Mouse (Mus musculus) macrophage (primary cell): ENCODE data around the gene Myo1f. TPM values are rescaled to one million over a fixed set of nuclear protein-coding genes. Genes with fewer than 3 reads are reported as not detected.

Experiments used
- H3K27ac ChIP-seq: fragments of 350-480 bp; formaldehyde crosslinking; 2 replicates; pipeline ENCODE4 v1.9.0; 2021
- H3K36me3 ChIP-seq: fragments of 350-480 bp; formaldehyde crosslinking; 2 replicates; pipeline ENCODE4 v1.9.0; 2021; ENCODE audit errors: inconsistent target
- H3K4me3 ChIP-seq: fragments of 350-480 bp; formaldehyde crosslinking; 2 replicates; pipeline ENCODE4 v1.9.0; 2021; ENCODE audit errors: inconsistent target
- H3K79me2 ChIP-seq: fragments of 350-480 bp; formaldehyde crosslinking; 2 replicates; pipeline ENCODE4 v1.9.0; 2021; ENCODE audit errors: inconsistent target
- WGBS: methylation state at CpG from one replicate; pipeline ENCODE4 v1.1.7; 2026; ENCODE audit warnings: inconsistent platforms; ENCODE audit not compliant: missing documents; 5-methylcytosine and 5-hydroxymethylcytosine counted together
- polyA plus RNA-seq: library from polyadenylated mRNA; stranded (reverse); fragments of 250-400 nt; gene quantifications from 3 replicates; pipeline ENCODE4 v1.2.4, GENCODE M21; 2018; ENCODE audit warnings: inconsistent platforms

Myo1f gene
- polyA plus RNA-seq, 1 experiment from 2014 or later, result 298 TPM

DNA sequence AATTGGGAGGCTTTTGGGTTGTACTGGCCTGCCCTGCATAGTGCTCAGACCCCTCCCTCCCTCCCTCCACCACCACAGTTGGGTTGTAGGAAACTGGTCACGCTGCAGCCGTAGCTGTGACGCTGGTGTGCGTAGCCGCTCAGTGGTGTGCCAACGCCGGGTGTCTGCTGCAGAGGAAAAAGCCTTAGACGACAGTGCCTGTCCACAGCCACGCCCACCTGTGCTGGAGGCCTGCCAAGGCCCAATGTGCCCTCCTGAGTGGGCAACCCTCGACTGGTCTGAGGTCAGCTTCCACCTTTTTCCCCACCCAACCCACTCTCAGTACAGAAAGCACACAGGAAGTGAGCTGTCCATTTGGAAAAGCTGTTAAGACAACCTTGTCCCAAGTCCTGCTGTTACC lies 5.1 kb upstream of the Myo1f start:
- Histone ChIP-seq H3K27ac (no peak overlapping the region), H3K79me2 (peaks cover 8% of the 10 kb centered on the region; the same call in 1 of the 2 replicates), H3K36me3 (peaks cover 23% of the 10 kb centered on the region; the same call in 1 of the 2 replicates), H3K4me3 (no peak overlapping the region)
- WGBS, result 57% methylated on average over 8 of the region's 10 CpGs

DNA sequence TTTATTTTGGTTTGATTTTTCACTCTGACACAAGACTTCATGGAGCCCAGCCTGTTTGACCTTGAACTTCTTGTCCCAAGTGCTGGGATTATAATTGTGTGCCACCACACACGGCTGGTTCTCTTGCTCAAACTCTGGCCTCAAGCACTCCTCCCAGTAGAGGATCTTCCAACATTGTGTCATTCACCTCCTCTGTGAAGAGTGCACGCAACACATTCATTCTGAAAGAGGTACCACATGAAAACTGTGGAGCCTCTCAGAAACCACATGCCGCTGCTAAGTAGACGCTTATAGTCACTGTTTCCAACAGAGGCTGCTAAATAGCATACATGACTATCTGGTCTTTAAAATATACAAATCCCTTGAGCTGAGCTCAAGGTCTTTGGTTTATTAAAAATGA lies 3.4 kb upstream of the Myo1f start:
- Histone ChIP-seq H3K4me3 (no peak overlapping the region), H3K27ac (no peak overlapping the region), H3K36me3 (peaks cover 22% of the 10 kb centered on the region; the same call in 1 of the 2 replicates), H3K79me2 (peaks cover 24% of the 10 kb centered on the region)
- WGBS, result 77% methylated on average over 4 of the region's 4 CpGs

DNA sequence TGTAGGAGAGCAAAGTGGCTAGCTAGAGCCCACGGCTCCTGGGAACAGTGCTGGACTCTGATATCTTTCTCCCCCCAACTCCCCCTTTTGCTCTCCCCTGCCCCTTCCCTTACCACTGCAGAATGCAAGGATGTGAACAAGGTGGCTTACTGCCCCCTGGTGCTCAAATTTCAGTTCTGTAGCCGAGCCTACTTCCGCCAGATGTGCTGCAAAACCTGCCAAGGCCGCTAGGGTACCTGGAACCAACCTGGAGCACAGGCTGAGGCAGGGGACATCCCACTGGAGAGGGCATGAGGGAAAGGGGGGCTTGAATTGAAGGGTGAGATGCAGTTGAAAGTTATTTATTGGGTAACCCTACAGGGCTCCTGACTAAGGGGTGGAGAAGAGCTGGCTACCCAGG lies 2.5 kb upstream of the Myo1f start:
- H3K79me2 ChIP-seq, result peaks cover 33% of the 10 kb centered on the region
- peaks cover 22% of the 10 kb centered on the region; the same call in 1 of the 2 replicates for H3K36me3 ChIP-seq
- WGBS, result 64% methylated on average over 4 of the region's 4 CpGs
- H3K27ac ChIP-seq, result no peak overlapping the region
- H3K4me3 ChIP-seq, result no peak overlapping the region

DNA sequence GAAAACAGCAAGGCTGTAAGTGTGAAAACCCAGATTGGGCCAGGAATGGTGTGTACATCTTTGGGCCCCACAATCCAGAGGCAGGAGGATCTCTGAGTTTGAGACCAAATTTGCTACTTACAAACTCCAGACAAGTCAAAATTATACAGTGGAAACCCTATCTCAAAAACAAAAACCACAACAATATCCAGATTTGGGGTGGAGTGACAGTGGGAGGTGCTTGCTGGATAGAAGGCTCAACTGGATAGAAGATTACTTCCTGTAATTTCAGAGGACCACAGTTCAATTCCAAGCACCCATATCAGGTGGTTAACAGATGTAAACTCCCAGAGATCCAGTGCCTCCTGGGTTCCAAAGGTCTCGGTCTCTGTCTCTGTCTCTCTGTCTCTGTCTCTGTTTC lies 971 bp upstream of the Myo1f start:
- 100% methylated on average over 1 of the region's 1 CpGs for WGBS
- Histone ChIP-seq H3K36me3 (peaks cover 13% of the 10 kb centered on the region; the same call in 1 of the 2 replicates), H3K27ac (peak overlapping the region; percentile 99), H3K4me3 (no peak overlapping the region), H3K79me2 (peaks cover 48% of the 10 kb centered on the region)

DNA sequence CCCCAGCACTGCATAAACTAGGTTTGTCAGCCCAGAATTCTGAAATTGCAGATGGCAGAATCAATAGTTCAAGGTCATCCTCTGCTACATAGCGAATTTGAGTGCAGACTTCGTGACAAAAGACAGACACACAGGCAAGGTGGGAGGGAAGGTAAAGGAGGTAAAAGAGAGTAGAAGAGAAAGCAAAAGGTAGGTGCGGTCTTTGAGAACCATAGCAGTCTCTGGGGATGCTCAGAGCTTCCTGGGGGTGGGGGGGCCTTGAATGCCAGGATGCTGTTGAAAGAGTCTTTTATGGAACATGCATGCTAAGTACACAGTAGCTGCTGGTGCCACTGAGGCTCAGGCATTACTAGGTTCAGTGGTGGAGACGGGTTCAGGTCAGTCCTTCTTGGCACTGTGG lies 2.4 kb downstream of the Myo1f start:
- Histone ChIP-seq H3K79me2 (peaks cover 82% of the 10 kb centered on the region), H3K36me3 (peaks cover 8% of the 10 kb centered on the region; the same call in 1 of the 2 replicates), H3K4me3 (peak overlapping the region; percentile 38), H3K27ac (peak overlapping the region; percentile 99)
- WGBS, result 82% methylated on average over 4 of the region's 4 CpGs

DNA sequence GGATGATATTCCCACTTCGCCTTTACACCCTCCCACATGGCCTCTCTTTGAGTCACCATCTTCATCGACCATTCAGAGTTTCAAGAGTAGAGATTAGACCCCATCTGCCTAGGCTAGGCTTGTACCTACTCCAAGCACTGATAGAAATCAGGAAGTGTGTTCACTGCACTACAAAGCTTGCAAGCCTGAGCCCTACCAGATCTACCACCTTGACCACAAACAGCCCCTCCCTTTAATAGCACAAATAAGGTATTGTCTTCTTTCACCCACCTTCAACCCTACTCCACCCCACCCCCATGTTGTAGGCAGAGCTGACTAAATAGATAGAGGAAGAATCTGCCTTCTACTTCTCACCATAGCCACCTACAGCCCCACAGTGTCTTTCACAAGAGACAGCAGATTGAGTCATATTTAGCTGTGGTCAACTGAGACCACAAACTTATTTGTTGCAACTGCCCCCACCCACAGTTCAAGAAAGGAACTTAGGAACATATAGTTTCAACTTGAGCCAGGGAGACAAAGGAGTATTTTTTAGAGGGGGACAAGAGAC lies 8.1 kb downstream of the Myo1f start:
- Histone ChIP-seq H3K4me3 (no peak overlapping the region), H3K36me3 (peaks cover 22% of the 10 kb centered on the region; the same call in 1 of the 2 replicates), H3K27ac (peak overlapping the region; percentile 99), H3K79me2 (peaks cover 77% of the 10 kb centered on the region)
- WGBS, result 14% methylated on average over 2 of the region's 2 CpGs

DNA sequence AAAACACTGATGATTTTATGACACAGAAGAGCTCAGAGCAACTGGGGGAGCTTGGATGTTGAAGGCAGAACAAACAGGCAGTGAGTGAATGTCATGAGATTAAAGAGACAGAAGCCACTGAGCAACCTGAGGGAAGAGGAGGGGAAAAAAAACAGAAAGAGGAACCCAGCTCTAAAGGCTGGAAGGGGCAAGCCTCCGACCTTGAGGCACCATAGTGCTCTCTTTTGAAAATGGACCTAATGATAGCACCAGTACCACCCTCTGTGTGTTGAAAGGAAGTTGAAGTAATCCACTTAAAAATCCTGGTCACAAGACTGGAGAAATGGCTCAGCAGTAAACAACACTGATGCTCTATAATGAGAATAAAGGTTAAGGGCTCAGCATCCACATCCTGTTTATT lies 9.1 kb downstream of the Myo1f start:
- Histone ChIP-seq H3K36me3 (peaks cover 22% of the 10 kb centered on the region; the same call in 1 of the 2 replicates), H3K4me3 (no peak overlapping the region), H3K79me2 (peaks cover 71% of the 10 kb centered on the region), H3K27ac (peak overlapping the region; percentile 99)
- 0% methylated on average over 1 of the region's 1 CpGs for WGBS

DNA sequence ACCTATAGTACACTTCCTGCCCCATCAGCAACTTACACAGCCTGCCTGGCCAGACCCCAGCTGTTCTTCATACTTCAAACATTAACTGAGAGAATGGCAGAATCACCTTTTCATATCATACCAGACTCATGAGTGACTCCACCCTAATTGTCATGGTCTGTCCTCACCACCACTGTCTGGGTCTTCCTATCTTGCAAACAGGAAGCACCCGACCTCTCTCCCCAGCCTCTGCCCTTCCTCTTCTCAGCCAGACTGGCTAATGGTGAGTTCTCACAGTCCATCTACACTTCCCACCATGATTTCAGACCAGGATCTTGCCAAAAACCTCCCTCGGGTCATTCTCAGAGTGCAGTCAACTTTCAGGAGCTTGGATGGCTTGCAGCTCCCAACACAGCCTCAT lies 10.7 kb downstream of the Myo1f start:
- Histone ChIP-seq H3K27ac (peak overlapping the region; percentile 99), H3K36me3 (peaks cover 30% of the 10 kb centered on the region; the same call in 1 of the 2 replicates), H3K79me2 (peaks cover 71% of the 10 kb centered on the region), H3K4me3 (no peak overlapping the region)
- 0% methylated on average over 2 of the region's 2 CpGs for WGBS

DNA sequence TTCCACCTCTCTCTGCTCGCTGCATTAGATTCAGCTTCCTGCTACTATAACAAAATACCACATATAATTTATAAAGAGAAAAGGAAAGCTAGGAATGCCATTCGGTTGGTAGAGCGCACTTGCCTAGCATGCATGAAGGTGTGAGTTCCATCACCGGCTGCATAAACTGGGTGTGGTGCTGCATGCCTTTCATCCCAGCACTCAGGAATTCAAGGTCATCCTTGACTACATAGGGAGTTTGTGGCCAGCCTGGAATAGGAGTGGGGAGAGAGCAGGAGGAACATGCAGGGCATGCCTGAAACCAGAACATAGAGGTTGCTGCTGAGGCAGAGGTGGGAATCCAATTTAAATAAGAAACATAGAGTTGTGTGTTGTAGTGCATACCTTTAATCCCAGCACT lies 28.6 kb downstream of the Myo1f start:
- 100% methylated on average over 4 of the region's 4 CpGs for WGBS
- peaks cover 88% of the 10 kb centered on the region for H3K36me3 ChIP-seq
- H3K4me3 ChIP-seq, result no peak overlapping the region
- H3K27ac ChIP-seq, result no peak overlapping the region
- H3K79me2 ChIP-seq, result peaks cover 8% of the 10 kb centered on the region; the same call in 1 of the 2 replicates

DNA sequence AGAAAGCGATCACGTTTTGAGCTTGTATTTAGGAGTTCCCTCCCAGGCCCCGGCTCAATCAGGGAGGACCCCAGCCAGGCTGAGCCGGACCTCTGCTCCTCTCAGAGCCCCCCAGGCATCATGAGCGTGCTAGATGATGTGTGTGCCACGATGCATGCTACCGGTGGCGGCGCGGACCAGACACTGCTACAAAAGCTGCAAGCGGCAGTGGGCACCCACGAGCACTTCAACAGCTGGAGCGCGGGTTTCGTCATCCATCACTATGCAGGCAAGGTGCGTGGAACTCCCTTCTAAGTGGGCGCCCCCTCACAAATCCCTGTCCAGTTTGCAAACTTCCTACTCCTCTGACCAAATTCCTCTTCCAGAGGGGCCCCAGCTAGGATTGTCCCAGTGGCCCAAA lies 30.5 kb downstream of the Myo1f start:
- no peak overlapping the region for H3K27ac ChIP-seq
- no peak overlapping the region for H3K4me3 ChIP-seq
- H3K36me3 ChIP-seq, result peaks cover 88% of the 10 kb centered on the region
- WGBS, result 89% methylated on average over 15 of the region's 17 CpGs
- no peaks in the 10 kb centered on the region for H3K79me2 ChIP-seq

DNA sequence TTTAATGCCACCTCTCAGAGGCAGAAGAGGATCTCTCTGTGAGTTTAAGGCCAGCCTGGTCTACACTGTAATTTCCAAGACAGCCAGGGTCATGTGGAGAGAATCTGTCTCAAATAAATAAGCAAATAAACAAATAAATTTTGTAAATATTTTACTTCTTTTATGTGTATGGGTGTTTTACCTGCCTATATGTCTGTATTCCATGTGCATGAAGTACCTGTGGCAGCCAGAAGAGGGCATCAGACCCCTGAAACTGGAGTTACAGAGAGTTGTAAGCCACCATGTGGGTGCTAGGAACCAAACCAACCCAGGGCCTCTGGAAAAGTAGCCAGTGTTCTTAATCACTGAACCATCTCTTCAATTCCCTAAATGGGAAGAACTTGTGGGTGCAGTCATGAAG lies 41.8 kb downstream of the Myo1f start:
- no peaks in the 10 kb centered on the region for H3K79me2 ChIP-seq
- H3K4me3 ChIP-seq, result no peak overlapping the region
- H3K27ac ChIP-seq, result no peak overlapping the region
- peaks cover 98% of the 10 kb centered on the region for H3K36me3 ChIP-seq

DNA sequence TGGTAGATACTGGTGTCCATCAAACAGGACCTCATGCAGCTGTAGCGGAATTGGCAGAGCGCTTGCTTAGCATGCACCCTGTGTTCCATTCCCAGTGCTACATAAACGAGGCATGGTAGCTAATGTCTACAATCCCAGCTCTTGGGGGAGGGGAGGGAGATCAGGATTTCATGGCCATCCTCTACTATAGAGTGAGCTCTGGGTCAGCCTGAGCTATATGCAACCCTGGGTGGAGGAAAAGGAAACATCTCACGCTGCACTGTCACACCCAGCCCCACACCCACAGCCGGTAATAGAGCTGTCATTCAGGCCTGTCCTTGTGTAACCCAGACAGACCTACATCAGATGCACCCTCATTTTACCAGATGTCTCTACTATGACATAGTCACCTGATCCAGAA lies 43.0 kb downstream of the Myo1f start:
- 92% methylated on average over 5 of the region's 5 CpGs for WGBS
- no peak overlapping the region for H3K27ac ChIP-seq
- H3K36me3 ChIP-seq, result peaks cover 97% of the 10 kb centered on the region
- no peaks in the 10 kb centered on the region for H3K79me2 ChIP-seq
- no peak overlapping the region for H3K4me3 ChIP-seq

DNA sequence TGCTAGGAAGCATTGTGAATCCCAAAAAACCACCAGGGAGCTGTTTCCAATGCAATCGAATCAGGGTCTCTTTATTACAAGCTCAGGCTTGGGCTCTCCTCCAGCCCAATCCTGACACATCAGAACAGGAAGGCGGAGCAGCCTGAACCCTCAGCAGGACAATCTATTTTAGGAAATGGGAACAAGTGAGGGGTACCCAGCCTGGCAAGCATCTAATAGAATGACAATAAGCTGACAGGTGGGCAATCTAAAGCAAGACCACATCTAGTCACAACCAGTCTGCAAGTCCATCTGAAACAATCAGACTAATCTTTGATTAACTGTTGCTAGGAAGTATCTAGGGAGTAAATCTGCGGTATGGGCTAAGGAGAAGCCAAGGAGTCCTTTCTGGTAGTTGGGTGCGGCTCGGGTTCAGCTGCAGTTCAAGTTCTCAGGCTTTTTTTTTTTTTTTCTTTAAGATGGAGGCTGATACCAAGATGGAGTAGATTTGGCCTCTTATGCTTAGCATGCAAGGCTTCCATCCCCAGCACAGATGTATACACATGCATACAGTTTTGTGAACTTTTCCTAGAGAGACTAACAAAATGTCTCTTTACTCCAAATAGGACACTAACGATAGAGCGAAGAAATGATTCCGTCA lies 44.4 kb downstream of the Myo1f start:
- Histone ChIP-seq H3K79me2 (no peaks in the 10 kb centered on the region), H3K27ac (no peak overlapping the region), H3K36me3 (peaks cover 96% of the 10 kb centered on the region), H3K4me3 (no peak overlapping the region)
- WGBS, result 94% methylated on average over 8 of the region's 8 CpGs

DNA sequence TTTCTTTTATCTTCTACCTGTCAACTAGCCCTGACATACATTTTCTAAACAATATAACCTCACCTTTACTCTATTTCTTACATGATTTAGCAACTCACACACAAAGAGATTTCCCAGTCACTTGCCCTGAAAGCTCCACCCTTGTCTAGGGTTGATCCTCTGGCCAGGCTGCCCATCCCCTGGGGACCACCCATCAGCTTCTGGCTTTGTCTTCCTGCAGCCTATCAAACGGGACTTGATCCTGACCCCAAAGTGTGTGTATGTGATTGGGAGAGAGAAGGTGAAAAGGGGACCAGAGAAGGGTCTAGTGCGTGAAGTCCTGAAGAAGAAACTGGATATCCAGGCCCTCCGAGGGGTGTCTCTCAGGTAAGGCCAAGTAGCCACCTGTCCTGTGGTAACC lies 45.3 kb downstream of the Myo1f start:
- WGBS, result 92% methylated on average over 3 of the region's 3 CpGs
- no peak overlapping the region for H3K4me3 ChIP-seq
- H3K36me3 ChIP-seq, result peaks cover 96% of the 10 kb centered on the region
- H3K79me2 ChIP-seq, result no peaks in the 10 kb centered on the region
- no peak overlapping the region for H3K27ac ChIP-seq

DNA sequence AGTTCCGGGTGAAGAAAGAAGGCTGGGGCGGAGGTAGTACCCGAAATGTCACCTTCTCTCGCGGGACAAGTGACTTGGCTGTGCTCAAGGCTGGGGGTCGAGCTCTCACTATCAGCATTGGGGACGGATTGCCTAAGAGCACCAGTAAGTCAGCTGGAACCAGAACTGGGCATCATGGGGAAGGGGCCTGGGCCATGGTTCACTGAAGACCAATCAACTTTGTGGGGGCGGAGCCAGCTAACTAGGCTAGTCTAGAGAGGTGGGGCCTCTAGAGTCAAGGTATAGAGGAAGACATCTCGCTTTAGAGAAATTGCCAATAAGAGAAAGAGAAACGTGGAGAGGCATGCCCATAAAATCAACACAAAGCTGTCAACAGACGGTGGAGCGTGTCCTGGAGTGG lies 46.4 kb downstream of the Myo1f start:
- 96% methylated on average over 11 of the region's 12 CpGs for WGBS

More for the DNA sequence above, 46.4 kb downstream of the Myo1f start:
- Histone ChIP-seq H3K4me3 (no peak overlapping the region), H3K36me3 (peaks cover 96% of the 10 kb centered on the region), H3K79me2 (no peaks in the 10 kb centered on the region), H3K27ac (no peak overlapping the region)
